Mouse (Mus musculus): ENCODE results near the gene Nudc. TPM values are rescaled to one million over a fixed set of nuclear protein-coding genes. Genes with fewer than 3 reads are reported as not detected.
A peak's percentile ranks its signal among the peaks of the same experiment; 100 is the strongest.

Gene Nudc
- polyA plus RNA-seq, 1 experiment, result 77.0 TPM

DNA sequence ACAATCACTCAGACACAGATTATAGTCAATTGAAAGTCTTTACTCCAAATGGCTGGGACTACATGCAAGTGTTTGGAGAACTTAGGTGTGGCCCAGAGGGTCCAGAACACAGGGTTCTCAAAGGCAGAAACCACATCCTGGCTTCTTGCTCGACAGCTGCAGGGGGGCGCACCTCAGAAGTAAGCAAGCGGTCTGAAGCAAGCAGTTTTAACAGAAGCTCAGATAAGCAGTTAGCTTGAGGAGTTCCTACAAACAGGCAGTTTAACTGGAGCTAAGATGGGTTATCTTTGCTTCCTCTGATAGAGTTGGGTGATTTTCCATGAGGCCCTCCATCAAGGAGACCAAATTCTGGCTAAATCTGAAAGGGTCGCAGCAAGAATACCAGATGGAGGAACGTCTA is 39.2 kb downstream of the Nudc start:
- no peak overlapping the region for H3K4me3 ChIP-seq (ENCODE audit: insufficient read depth, low read depth, low read length)
- no peaks in the 10 kb centered on the region for H3K4me1 ChIP-seq (ENCODE audit: control insufficient read depth, insufficient read depth, insufficient read length, low read length)
- H3K27ac ChIP-seq (replicated peaks; ENCODE audit: low read depth, low read length), result no peak overlapping the region

DNA sequence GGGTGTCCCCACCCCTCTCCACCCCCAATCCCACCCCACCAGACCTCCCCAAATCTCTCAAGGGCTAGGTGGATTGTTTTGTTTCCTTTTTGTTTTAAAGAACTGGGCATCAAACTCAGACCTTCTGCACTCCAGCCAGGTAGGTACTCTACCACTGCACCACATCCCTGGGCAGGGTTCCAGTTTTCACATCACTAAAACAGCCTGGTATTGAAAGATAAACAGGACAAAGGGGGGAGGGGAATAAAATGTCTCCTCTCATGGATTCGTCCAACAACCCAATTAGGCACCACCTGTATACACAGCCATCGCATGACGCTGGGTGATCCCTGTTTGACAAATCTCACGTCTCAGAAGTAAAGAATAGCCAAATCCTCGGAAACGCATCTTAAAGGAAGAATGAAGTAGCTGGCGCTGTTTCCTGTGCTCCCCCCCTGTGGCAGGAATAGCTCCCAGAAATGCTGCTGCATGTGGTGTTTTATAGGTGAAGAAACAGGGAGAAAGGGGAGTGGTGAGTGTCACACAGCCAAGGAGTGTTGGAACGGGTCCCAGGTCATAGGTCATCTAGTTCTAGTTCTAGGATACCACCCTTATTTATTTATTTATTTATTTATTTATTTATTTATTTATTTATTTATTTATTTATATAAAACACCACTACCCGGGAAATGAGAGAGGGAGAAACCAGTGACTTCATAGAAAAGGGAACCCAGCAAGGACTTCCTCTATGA is 40.9 kb downstream of the Nudc start:
- no peak overlapping the region for H3K27ac ChIP-seq (replicated peaks; ENCODE audit: low read depth, low read length)
- no peaks in the 10 kb centered on the region for H3K4me1 ChIP-seq (ENCODE audit: control insufficient read depth, insufficient read depth, insufficient read length, low read length)
- no peak overlapping the region for H3K4me3 ChIP-seq (ENCODE audit: insufficient read depth, low read depth, low read length)

DNA sequence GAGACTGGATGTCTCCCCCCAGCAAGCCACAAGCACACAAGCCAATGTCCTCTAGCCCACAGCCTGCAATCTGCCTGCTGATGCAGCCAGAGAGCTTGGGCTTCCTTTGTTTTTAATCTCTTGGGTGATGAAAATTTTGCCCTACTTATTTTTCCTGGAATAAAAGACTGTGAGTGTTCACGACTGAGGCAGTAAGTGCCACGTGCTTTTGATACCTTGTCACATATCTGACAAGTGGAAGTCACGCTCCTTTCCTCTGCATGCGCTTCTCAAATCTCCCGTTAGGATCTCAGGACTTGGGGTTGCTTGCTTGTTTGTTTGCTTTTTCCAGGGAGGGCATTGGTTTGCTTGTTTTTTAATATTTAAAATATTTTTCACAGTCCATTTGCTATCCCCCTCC is 41.5 kb downstream of the Nudc start:
- Histone ChIP-seq H3K4me1 (ENCODE audit: control insufficient read depth, insufficient read depth, insufficient read length, low read length) (no peaks in the 10 kb centered on the region), H3K4me3 (ENCODE audit: insufficient read depth, low read depth, low read length) (no peak overlapping the region), H3K27ac (replicated peaks; ENCODE audit: low read depth, low read length) (no peak overlapping the region)

DNA sequence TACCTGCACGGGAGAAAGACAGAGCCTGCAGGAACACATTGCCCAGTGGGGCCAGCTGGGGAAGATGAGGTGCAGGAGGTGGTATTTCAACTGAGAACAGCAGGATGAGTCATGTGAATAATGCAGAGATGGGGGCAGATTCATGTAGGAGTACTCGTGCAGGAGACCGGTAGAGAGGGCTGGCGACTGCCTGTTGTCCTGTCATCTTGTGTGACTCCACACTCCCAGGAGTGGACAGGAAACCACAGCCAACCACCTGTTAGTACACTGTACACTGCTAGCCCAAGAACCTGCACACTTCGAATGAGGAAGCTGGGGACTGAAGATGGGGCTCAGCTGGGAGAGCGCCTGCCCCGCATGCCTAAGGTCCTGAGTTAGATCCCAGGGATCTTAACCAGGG is 44.3 kb downstream of the Nudc start:
- no peaks in the 10 kb centered on the region for H3K4me1 ChIP-seq (ENCODE audit: control insufficient read depth, insufficient read depth, insufficient read length, low read length)
- no peak overlapping the region for H3K4me3 ChIP-seq (ENCODE audit: insufficient read depth, low read depth, low read length)
- no peak overlapping the region for H3K27ac ChIP-seq (replicated peaks; ENCODE audit: low read depth, low read length)

DNA sequence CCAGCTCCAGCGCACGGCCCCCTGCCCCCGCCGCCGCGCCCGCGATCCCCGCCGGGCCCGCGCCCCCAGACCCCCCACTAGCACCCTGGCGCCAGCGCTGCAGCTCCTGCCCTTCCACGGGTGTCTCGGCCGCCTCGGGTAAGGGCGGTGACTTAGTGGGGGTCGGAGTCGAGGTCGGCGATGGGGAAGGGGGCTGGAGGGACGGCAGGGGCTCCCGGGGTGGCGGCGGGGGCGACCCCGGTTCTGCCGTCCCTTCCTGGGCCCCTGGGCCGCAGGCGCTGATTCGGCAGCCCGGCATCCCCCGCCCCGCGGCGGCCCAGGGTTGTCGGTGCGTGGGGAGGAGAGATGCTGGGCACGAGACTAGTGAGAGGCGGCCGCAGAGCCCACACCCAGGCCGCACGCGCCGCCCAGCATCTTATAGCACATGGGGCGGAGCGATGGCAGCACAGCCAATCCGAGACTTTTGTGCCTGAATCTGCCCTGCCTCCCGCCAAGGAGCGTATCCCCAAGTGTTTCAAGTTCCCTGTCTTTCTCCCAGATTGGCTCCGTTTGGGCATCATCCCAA is 47.6 kb downstream of the Nudc start, which contains the start of gene Trnp1:
TSS of gene Trnp1 (minus strand) at position 391 of the 565 bp plus-strand sequence.
- peak within 1 kb of the TSS; percentile 58 for H3K4me3 ChIP-seq (ENCODE audit: insufficient read depth, low read depth, low read length)
- H3K4me1 ChIP-seq (ENCODE audit: control insufficient read depth, insufficient read depth, insufficient read length, low read length), result peaks cover 1% of the 10 kb centered on the region; the same call in 1 of the 2 replicates
- no peak within 1 kb of the TSS for H3K27ac ChIP-seq (replicated peaks; ENCODE audit: low read depth, low read length)

DNA sequence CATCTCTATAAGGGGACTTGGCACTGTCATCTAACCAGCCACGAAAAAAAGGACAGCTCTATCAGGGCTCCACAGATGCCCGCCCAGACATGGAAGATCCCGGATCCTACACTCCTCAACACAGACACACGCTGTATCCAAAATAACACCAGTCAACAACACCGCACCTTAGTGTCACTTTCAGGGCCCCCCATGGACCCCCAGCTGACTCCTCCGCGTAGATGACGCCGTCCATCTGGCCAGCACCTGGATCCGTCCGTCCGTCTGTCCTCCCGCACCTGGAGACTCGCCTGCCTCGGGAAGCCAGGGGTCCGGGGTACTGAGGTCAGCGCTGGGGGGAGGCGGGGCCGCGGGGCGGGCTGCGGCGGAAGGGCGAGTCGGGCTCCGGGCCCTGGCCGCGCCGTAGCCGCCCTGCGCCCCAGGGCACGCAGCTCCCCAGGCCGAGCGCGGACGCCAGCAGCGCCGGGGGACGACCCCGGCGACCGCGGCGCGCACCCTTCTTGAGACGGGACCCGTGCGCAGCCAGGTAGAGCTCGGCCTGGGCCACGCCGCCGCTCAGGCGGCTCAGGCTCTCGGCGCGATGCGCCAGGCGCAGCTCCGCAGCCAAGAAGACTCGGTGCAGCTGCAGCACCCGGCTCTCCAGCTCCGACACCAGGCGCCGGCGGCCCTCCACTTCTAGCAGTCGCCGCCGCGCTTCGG is 48.2 kb downstream of the Nudc start:
- Histone ChIP-seq H3K4me3 (ENCODE audit: insufficient read depth, low read depth, low read length) (peak overlapping the region; percentile 58), H3K27ac (replicated peaks; ENCODE audit: low read depth, low read length) (no peak overlapping the region), H3K4me1 (ENCODE audit: control insufficient read depth, insufficient read depth, insufficient read length, low read length) (peaks cover 2% of the 10 kb centered on the region; the same call in 1 of the 2 replicates)

DNA sequence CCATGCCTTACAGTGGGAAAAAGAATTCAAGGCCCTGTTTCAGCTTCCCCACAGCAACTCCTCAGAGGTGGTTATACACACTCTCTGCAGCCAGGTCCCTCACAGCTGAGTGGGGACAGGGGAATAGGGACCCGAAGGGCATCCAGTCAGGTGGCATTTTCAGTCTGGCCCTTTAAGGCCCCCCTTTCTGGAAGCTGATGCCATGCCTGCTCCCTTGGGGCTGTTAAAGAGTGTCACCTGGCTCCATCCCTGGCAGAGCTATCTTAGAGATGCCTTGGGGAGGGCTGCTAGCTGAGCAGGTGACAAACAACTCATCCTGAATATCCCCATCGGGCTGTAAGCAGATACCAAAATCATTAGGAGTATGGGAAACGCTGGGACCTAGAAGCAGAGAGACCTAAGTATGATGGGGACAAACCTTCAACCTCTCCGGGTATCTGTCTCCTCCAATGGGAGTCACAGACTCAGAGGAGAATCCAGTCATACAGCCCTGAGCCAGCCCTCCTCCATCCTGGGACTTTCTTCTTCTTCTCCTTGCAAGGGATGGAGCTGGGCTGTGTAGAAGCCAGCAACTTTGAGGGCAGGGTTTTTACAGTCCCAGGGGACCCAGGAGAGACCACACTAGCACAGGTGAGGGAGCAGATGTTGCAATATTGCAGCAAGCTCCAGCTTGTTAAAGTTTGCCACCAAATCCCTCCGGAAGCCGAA is 48.9 kb downstream of the Nudc start:
- no peak overlapping the region for H3K4me3 ChIP-seq (ENCODE audit: insufficient read depth, low read depth, low read length)

DNA sequence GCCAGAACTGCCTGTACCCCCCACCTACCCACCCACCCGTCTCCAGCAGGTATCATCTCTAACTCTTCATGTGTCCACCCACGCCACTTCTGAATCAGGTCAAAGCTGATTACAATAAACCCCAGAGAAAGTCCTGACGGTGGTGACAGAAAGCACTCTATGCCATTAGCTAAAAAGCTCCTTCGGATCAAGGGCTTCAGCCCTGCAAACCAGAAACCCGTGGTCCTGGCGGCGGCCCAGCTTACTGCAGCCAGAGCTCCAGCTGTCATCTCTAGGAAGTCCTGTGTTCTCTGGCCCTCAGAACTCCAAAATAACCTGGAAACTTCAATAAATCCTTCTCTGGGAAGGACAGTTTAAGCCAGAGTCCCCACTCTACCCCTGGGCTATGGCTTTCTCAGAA is 50.1 kb downstream of the Nudc start:
- H3K4me1 ChIP-seq (ENCODE audit: control insufficient read depth, insufficient read depth, insufficient read length, low read length), result peaks cover 2% of the 10 kb centered on the region; the same call in 1 of the 2 replicates
- no peak overlapping the region for H3K4me3 ChIP-seq (ENCODE audit: insufficient read depth, low read depth, low read length)

More for the DNA sequence above, 48.9 kb downstream of the Nudc start:
- H3K4me1 ChIP-seq (ENCODE audit: control insufficient read depth, insufficient read depth, insufficient read length, low read length), result peaks cover 2% of the 10 kb centered on the region; the same call in 1 of the 2 replicates
- no peak overlapping the region for H3K27ac ChIP-seq (replicated peaks; ENCODE audit: low read depth, low read length)

DNA sequence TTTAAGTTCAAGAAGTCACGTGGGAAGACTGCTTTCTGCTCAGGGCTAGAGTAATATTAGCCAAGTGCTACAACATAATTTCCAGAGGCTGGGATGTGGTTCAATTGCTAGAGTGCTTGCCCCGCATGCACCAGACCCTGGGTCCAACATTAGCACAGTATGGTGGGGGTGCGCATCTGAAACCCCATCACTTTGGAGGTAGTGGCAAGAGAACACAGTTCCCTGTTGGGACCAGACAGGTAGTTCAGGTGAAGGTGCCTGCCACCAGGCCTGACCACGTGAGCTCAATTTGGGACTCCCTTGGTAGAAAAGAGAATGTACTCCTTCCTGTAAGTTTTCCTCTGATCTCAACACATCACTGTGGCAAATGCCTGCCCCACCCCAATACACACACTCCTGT is 50.9 kb downstream of the Nudc start:
- Histone ChIP-seq H3K27ac (replicated peaks; ENCODE audit: low read depth, low read length) (no peak overlapping the region), H3K4me1 (ENCODE audit: control insufficient read depth, insufficient read depth, insufficient read length, low read length) (peaks cover 2% of the 10 kb centered on the region; the same call in 1 of the 2 replicates), H3K4me3 (ENCODE audit: insufficient read depth, low read depth, low read length) (no peak overlapping the region)

More for the DNA sequence above, 50.1 kb downstream of the Nudc start:
- H3K27ac ChIP-seq (replicated peaks; ENCODE audit: low read depth, low read length), result no peak overlapping the region

DNA sequence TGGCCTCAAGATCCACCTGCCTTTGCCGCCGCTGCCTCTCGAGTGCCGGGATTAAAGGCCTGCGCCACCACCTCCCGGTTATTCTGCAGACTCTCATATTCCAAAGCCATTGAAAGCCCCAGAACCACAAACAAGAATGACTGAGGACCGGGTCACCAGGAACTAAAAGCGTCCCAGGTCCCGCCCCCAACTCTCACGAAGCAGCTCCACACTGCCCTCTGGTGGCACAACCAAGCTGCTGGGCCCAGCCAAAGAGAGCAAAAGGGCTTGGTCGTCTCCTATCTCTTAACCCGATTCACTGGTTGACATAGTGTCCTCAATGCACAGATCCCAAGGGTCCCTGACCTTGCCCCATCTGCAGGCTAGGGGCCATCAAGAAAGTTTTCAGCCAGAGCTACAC is 51.4 kb downstream of the Nudc start:
- Histone ChIP-seq H3K4me3 (ENCODE audit: insufficient read depth, low read depth, low read length) (peak overlapping the region; percentile 58), H3K27ac (replicated peaks; ENCODE audit: low read depth, low read length) (peak overlapping the region; percentile 64; the same call in 1 of the 2 replicates), H3K4me1 (ENCODE audit: control insufficient read depth, insufficient read depth, insufficient read length, low read length) (peaks cover 6% of the 10 kb centered on the region; the same call in 1 of the 2 replicates)

DNA sequence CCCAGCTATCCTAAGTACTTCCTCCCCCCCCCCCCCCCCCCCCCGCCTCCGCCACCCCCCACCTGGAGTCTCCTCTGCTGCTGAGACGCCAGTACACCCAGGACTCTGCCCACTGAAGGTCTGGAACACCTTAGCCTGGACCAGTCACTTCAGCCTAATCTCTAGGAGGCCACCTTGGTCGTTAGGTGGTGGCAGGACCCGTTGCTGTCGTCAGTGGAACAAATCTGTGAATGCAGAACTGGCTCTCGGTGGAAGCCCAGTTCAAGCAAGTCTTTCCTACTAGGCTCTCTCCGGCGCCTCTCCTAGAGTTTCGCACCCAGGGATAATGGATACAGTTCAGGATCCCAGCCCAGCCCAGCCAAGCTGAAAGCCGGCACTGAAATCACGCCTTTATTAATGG is 51.9 kb downstream of the Nudc start:
- peaks cover 8% of the 10 kb centered on the region; the same call in 1 of the 2 replicates for H3K4me1 ChIP-seq (ENCODE audit: control insufficient read depth, insufficient read depth, insufficient read length, low read length)
- H3K4me3 ChIP-seq (ENCODE audit: insufficient read depth, low read depth, low read length), result peak overlapping the region; percentile 58
- H3K27ac ChIP-seq (replicated peaks; ENCODE audit: low read depth, low read length), result peak overlapping the region; percentile 64

DNA sequence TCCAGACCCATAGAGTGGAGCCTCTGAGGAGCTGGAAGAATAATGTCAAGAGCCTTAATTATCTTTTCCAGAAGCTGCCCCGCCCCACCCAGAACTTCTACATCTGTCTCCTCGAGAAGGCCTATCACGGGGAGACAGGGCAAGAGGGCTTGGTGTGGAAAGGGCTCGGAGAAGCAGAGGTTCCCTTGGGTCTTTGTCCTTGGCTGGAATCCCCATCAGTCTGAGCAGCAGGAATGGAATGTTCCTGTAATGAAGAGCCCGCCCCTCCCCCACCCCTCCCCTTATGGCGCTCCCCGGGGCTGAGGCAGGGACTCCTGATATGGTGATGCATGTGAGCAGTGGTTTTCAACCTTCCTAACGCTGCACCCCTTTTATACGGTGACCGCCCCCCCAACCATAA is 54.0 kb downstream of the Nudc start:
- H3K4me3 ChIP-seq (ENCODE audit: insufficient read depth, low read depth, low read length), result no peak overlapping the region
- H3K27ac ChIP-seq (replicated peaks; ENCODE audit: low read depth, low read length), result no peak overlapping the region
- peaks cover 8% of the 10 kb centered on the region; the same call in 1 of the 2 replicates for H3K4me1 ChIP-seq (ENCODE audit: control insufficient read depth, insufficient read depth, insufficient read length, low read length)

DNA sequence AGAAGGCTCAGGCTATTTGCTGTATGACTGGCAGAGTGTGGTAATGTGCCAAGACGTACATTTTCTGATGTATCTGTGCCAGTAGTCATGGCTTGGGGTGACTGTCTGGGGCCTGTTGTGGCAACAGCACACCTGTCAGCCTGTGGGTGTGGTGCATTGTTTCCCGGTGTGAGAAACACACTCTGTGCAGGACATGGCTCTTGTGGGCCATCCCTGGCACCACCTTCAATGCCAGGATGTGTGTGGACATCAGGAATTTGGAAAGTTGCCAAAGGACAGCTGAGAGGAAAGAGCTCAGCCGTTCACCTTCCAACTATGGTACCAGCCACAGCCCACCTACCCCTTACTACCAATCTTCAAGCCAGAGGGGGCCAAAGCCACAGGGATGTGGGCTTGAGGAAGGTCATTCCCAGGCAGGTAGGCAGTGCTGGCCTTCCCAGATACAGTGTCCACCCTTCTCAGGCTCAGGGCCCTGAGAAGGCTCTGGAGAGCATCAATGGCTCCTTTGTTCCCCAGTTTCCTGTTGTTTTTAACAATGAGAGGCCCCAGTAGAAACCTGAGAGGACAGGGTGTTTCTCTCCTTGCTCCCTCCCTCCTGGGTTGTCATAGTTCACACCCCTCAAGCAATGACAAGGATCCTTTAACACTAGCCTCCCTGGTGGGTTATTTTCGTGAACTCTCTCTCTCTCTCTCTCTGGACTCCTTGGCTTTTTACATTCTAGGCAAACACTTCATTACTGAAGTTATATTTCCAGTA is 56.1 kb downstream of the Nudc start:
- Histone ChIP-seq H3K4me3 (ENCODE audit: insufficient read depth, low read depth, low read length) (no peak overlapping the region), H3K4me1 (ENCODE audit: control insufficient read depth, insufficient read depth, insufficient read length, low read length) (peaks cover 8% of the 10 kb centered on the region; the same call in 1 of the 2 replicates), H3K27ac (replicated peaks; ENCODE audit: low read depth, low read length) (peak overlapping the region; percentile 45; the same call in 1 of the 2 replicates)

DNA sequence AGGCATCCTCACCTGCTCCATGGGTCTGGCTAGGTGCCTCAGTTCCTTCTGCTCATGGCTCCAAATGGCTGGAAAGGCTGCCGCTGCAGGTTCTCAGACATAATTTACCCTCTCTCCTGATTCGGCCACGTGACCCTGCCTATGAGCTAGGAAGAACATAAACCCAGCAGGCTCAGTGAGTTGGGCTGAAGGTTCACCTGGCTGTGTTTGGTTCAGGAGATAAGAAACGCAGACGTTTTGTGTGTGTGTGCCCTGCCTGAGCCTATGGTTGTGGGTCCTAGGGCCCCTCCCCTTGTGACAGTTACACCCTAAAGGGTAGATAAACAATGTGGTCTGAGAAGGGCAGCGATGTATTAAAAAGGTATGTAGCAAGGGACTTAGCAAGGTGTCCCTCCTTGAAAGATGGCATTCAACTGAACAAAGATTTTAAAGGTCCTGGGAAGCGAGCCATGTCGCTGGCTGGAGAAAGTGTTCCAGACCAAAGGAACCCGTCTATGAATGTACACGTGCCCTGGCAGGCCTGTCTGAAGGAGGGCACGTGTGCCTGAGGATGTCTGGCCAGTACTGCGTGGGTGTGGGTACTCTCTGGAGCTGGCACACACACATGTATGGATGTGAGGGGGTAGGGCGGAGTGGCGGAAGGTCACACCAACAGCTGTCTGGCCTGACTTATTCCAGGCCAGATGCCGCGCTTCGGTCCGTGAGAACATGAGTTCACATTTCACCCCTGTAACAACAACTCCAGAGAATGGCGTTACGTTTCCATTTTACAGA is 57.0 kb downstream of the Nudc start:
- Histone ChIP-seq H3K27ac (replicated peaks; ENCODE audit: low read depth, low read length) (no peak overlapping the region), H3K4me1 (ENCODE audit: control insufficient read depth, insufficient read depth, insufficient read length, low read length) (peaks cover 8% of the 10 kb centered on the region), H3K4me3 (ENCODE audit: insufficient read depth, low read depth, low read length) (no peak overlapping the region)
